Mouse (Mus musculus) embryo, embryonic 10 days (tissue): ENCODE measurements at regions not wholly inside any gene's neighbourhood (a gene's known extent, or its start where the extent isn't known, plus 50 kb on each side); places are given as distances from the start of the nearest gene placed in this dataset.

Experiments
- DNase-seq: peaks from one replicate; pipeline ENCODE4 v3.0.0-alpha.2; 2015; ENCODE audit warnings: low spot score

- DNase-seq, result peak; percentile 47
These were observed 64.5 kb downstream of the Tfap2c start for GRCm38 (mm10) chr2:172613891-172614391.

DNA sequence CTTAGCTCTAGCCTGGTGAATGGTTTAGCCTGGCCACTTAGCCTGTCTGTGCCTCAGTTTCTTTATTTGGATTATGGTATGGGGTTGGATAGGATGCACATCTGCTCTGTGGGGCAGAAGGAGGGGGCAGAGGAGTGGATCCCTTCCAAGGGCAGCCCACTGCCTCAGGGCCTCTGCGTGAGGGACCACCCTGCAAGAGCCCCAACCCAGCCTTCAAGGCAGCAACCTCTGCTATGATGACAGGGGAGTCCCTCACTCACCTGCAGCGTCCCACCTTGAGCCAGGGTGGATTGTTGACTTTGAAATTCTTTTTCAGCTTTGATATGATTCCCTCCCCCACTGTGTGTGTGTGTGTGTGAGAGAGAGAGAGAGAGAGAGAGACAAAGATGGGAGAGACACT is 65.8 kb downstream of the Tfap2c start:
- no peak for DNase-seq

DNA sequence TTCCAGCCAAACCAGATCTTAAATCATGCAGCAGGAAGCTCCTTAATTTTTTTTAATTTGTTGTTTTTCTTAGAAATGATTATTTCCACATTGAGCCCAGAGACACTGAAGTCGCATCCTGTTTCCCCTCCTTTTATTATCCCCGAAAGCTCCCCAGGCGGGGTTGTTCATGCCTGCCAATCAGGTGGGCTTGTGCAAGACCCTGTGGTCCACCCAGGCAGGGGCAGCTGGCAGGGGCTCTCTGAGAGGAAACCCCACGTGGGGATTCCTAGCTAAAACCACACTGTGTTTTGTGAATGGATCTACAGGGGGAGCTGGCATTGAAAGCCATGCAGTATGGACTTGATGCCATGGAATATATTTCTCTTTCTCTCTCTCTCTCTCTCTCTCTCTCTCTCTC is 66.2 kb downstream of the Tfap2c start:
- DNase-seq, result no peak

GRCm38 (mm10) chr2:172619168-172619567 is 69.8 kb downstream of the Tfap2c start:
- no peak for DNase-seq

DNA sequence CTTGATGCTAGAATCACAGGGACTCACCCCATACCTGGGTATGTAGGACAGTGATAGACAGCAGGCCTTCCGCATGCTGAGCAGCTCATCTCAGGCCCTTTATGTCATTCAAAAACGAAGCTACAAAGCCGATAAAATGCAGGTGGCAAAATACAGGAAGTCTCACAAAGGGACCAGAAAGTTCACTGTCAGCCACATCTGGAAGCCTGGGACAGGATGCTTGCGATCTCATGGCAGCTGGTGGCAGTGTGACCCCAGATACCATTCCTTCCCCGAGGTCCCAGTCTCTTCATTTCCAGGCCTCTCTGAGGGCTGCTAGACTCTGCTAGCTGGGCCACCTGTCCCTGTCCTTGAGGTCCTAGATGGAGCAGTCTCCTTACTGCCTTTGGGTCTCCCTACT is 70.6 kb downstream of the Tfap2c start:
- no peak for DNase-seq

GRCm38 (mm10) chr2:172623707-172624106 is 74.3 kb downstream of the Tfap2c start:
- peak; percentile 34 for DNase-seq

GRCm38 (mm10) chr2:172627353-172628306 is 78.2 kb downstream of the Tfap2c start:
- no peak for DNase-seq

DNA sequence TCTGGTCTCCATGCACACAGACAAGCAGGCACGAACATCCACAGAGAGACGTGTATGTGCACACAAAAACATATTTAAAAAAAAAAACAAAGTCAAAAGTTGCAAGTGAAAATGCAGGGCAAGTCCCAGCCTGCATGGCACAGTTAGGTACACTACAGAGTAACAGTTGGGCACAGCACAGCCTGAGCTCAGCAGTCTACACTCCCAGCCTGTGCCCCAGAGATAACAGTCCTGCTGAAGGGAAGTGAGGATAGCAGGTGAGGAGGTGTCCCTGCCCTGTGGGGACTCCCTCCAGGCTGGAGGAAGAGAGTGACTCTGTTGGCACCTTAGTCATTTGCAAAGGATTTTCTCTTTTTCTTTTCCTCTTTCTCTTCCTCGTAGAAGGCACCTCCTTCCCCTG is 80.9 kb downstream of the Tfap2c start:
- no peak for DNase-seq

- peak; percentile 25 for DNase-seq
These were observed 93.2 kb downstream of the Tfap2c start for GRCm38 (mm10) chr2:172642616-172643015.

DNA sequence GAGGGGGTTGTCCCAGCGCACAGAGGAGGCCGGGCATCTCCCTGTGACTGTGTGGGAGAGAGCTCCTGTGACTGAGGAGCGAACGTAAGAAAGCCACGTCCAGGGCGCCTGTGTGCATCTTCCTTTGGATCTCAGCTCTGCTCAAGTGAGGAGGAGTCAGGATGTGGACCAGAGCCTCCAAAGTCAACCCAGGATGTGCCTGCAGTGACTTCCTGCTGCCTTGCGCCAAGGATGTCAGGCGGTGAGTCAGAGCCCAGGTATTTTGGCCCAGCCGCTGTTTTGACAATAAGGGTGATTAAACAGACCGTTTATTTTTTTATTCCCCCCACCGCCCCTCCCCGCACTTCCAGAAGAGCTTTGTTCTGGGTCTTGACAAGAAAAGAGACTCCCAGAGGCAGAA is 94.5 kb downstream of the Tfap2c start:
- no peak for DNase-seq

DNA sequence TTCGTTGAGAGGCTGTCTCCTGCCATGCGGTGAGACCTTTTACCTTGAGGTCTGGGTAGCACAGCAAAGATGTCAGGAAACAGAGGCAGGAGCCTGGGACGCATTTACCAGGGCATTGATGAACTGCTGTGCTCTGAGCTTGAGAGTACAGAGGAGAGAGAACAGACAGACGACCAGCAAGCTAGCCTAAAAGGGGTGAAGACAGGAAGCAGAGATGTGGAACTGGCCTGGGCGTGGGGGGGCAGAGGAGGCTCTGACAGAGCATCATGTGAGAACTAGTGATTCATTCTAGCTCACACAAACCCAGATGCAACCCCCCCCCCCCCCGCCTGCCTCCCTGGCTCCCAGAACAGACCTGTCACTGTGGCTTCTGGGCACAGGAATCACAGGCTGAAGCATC is 95.1 kb downstream of the Tfap2c start:
- no peak for DNase-seq

GRCm38 (mm10) chr2:172648072-172648471 is 98.7 kb downstream of the Tfap2c start:
- DNase-seq, result no peak

DNA sequence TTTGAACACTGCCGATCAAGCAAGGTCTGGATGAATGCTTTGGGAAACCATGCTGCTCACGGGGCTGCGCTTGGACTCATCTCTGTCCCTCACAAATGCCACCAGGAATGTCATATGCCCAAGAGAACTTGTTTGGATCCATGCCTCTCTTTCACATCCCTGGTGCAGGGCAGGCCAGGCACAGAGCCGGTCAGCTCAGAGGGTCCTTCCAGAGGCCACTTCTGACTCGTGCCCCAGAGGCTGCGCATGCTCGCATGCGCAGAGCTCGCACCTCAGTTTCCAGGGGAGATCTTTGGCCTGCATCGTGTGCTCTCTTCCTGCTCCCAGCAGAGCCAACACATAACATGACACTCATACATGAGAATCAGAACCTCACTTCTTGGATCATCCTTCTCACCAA is 111.1 kb downstream of the Tfap2c start:
- no peak for DNase-seq

- peak; percentile 78 for DNase-seq
These were observed 111.5 kb downstream of the Tfap2c start for GRCm38 (mm10) chr2:172660916-172661315.

DNA sequence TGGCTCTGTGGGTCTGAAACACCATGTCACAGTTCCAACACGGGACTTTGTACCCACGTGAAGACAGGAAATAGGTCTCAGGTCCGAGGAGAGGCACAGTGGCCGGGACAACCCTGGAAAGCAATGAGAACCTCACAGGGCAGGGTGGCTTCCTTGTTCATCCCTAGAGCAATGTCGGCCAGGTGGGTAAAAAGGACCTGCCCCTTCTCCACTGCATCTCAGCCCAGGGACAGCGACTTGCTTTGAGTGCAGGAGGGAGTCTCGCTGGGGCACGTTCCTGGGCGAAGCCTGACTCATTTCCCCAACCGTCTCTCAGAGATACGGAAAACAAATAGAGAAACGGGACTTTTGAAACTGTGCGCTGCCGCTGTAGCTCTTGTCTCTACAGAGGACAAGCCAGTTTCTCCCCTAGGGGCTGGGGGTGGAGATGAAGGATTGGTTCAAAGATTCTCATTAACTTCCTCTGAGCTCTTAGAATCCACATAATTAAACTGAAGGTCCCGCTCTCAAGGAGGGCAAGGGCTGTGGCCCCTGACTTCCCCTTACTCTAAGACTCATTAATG is 112.1 kb downstream of the Tfap2c start:
- DNase-seq, result peak; percentile 31

GRCm38 (mm10) chr2:172662165-172662564 is 112.8 kb downstream of the Tfap2c start:
- DNase-seq, result no peak

GRCm38 (mm10) chr2:172663681-172664080 is 114.3 kb downstream of the Tfap2c start:
- DNase-seq, result no peak

DNA sequence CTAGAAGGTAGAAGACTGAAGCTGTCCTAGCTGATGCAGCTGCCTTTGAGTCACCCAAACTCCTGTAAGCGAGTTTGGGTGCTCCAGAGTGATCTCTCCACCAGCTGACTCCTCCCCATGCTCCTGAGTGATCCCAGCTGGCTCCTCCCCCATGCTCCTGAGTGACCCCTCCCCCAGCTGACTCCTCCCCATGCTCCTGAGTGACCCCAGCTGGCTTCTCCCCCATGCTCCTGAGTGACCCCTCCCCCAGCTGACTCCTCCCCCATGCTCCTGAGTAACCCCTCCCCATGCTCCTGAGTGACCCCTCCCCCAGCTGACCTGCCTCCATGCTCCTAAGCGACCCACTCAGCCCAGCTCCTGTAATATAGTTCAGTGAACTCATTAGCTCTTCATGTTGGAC is 123.7 kb downstream of the Tfap2c start:
- no peak for DNase-seq

GRCm38 (mm10) chr2:172674641-172675040 is 125.2 kb downstream of the Tfap2c start:
- no peak for DNase-seq

GRCm38 (mm10) chr2:172675081-172675480 is 125.7 kb downstream of the Tfap2c start:
- peak; percentile 61 for DNase-seq

GRCm38 (mm10) chr2:172690196-172690595 is 140.8 kb downstream of the Tfap2c start:
- DNase-seq, result no peak

- DNase-seq, result no peak
These were observed 141.7 kb downstream of the Tfap2c start for GRCm38 (mm10) chr2:172690931-172691651.

DNA sequence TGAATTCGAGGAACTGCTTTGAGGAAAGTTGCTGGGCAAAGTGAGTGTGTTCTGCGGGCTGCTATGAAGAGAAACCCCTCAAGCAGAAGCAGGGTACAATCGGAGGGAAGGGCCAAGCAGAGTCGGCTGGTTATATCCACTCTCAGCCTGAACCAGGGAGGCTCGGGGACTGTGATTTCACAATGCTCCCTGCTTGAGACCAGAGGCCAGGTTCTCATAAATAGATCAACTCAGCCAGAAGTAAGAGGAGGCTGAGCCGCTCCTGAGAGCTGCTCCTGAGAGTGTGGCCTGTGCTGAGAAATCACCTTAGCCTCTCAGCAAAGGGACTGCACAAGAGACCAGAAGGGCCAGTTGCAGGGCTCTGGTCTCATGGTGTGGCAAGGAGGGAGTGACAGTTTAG is 149.6 kb downstream of the Tfap2c start:
- no peak for DNase-seq
